Mouse (Mus musculus) erythroid progenitor cell, adult 5-6 weeks (primary cell): ENCODE data around the gene Kdm2b. TPM values are rescaled to one million over a fixed set of nuclear protein-coding genes. Genes with fewer than 3 reads are reported as not detected.
A peak's percentile ranks its signal among the peaks of the same experiment; 100 is the strongest.

Source experiments
- ATAC-seq: replicated peaks from 2 replicates; pipeline ENCODE4 v1.8.0; 2016; ENCODE audit warnings: moderate number of reproducible peaks, mild to moderate bottlenecking, moderate TSS enrichment, inconsistent platforms; ENCODE audit not compliant: poor library complexity, low FRiP score, severe bottlenecking
- total RNA-seq, 2 experiments: library from RNA; stranded (forward) in 1 of 2; stranded (reverse) in 1 of 2; fragments of 150-400 nt in 1 of 2; fragments of 186-747, 209-891 nt in 1 of 2; gene quantifications; 2 replicates each; pipeline versions ENCODE4 v1.2.3 to v1.2.4; 2015 to 2017; ENCODE audit warnings: low replicate concordance in 2 of 2

The Kdm2b gene
- total RNA-seq, 2 experiments from 2014 or later = 7.5 to 13.0 TPM

- ATAC-seq = no peak
These were observed 89.0 kb downstream of the Kdm2b start for GRCm38 (mm10) chr5:122900558-122901171.

- peak; percentile 85 for ATAC-seq
These were observed 89.7 kb downstream of the Kdm2b start for GRCm38 (mm10) chr5:122899777-122900557.

- ATAC-seq = no peak
These were observed 90.5 kb downstream of the Kdm2b start for GRCm38 (mm10) chr5:122898963-122899776.

GRCm38 (mm10) chr5:122898153-122898552 is 91.5 kb downstream of the Kdm2b start:
- ATAC-seq = no peak

GRCm38 (mm10) chr5:122894821-122895220 is 94.8 kb downstream of the Kdm2b start:
- ATAC-seq = no peak

- peak; percentile 73 for ATAC-seq
These were observed 95.5 kb downstream of the Kdm2b start for GRCm38 (mm10) chr5:122894007-122894637.

GRCm38 (mm10) chr5:122893270-122893669 is 96.4 kb downstream of the Kdm2b start:
- no peak for ATAC-seq

GRCm38 (mm10) chr5:122890396-122890795 is 99.2 kb downstream of the Kdm2b start:
- no peak for ATAC-seq

- ATAC-seq = no peak
These were observed 100.9 kb downstream of the Kdm2b start for GRCm38 (mm10) chr5:122888612-122889214.

- ATAC-seq = no peak
These were observed 101.6 kb downstream of the Kdm2b start for GRCm38 (mm10) chr5:122887926-122888611.

GRCm38 (mm10) chr5:122887033-122887432 is 102.6 kb downstream of the Kdm2b start:
- ATAC-seq = no peak

GRCm38 (mm10) chr5:122884594-122885348 is 104.9 kb downstream of the Kdm2b start:
- no peak for ATAC-seq

GRCm38 (mm10) chr5:122883652-122884235 is 105.9 kb downstream of the Kdm2b start:
- ATAC-seq = no peak

GRCm38 (mm10) chr5:122883237-122883636 is 106.4 kb downstream of the Kdm2b start:
- ATAC-seq = no peak

- ATAC-seq = no peak
These were observed 107.2 kb downstream of the Kdm2b start for GRCm38 (mm10) chr5:122882256-122883050.

GRCm38 (mm10) chr5:122881313-122881712 is 108.3 kb downstream of the Kdm2b start:
- ATAC-seq = peak; percentile 83

GRCm38 (mm10) chr5:122880241-122880980 is 109.2 kb downstream of the Kdm2b start:
- no peak for ATAC-seq
